7 mouse cellular contexts compared by ENCODE assay signal in genomic region chr13:80886664-80887210, GRCm38 (mm10). TPM values are rescaled to one million over a fixed set of nuclear protein-coding genes. Genes with fewer than 3 reads are reported as not detected.
DNase-seq lines count a peak whose midpoint lies in the region; ATAC-seq and TF ChIP-seq lines count a peak whose summit lies in the region.

No protein-coding gene starts in this region.

- peaks cover 6% of the 10 kb centered on the region for H3K4me1 ChIP-seq in testis, adult 2 months (ENCODE audit: control insufficient read depth, insufficient read depth, low read length)
- peaks cover 3% of the 10 kb centered on the region for H3K4me1 ChIP-seq in embryonic facial prominence, embryonic 14.5 days (ENCODE audit: control insufficient read depth, insufficient read depth, low read length)
- 0 out of 2 replicates have a peak, but pooled peaks cover 6% of the 10 kb centered on the region for H3K4me1 ChIP-seq in limb, embryonic 15.5 days
- no peaks in the 10 kb centered on the region for H3K4me1 ChIP-seq in stomach, embryonic 14.5 days (ENCODE audit: control insufficient read depth, insufficient read depth, low read length)

- no peaks in the 10 kb centered on the region for H3K9me3 ChIP-seq in embryonic facial prominence, embryonic 14.5 days (ENCODE audit: control insufficient read depth, low read length)
- H3K9me3 ChIP-seq in limb, embryonic 15.5 days, result no peaks in the 10 kb centered on the region
- no peaks in the 10 kb centered on the region for H3K9me3 ChIP-seq in stomach, embryonic 14.5 days (ENCODE audit: control insufficient read depth, low read depth, low read length)

- H3K27me3 ChIP-seq in testis, adult 2 months (ENCODE audit: control insufficient read depth, insufficient read depth, low read length), result no peaks in the 10 kb centered on the region
- no peaks in the 10 kb centered on the region for H3K27me3 ChIP-seq in embryonic facial prominence, embryonic 14.5 days (replicated peaks; ENCODE audit: control insufficient read depth, insufficient read depth, low read length)
- H3K27me3 ChIP-seq in limb, embryonic 15.5 days, result no peaks in the 10 kb centered on the region
- H3K27me3 ChIP-seq in stomach, embryonic 14.5 days (ENCODE audit: control insufficient read depth, insufficient read depth, low read length), result no peaks in the 10 kb centered on the region

- H3K4me2 ChIP-seq in embryonic facial prominence, embryonic 14.5 days (ENCODE audit: low read depth, low read length), result peak overlapping the region; percentile 64
- peak overlapping the region; percentile 52 for H3K4me2 ChIP-seq in limb, embryonic 15.5 days
- peak overlapping the region; percentile 56 for H3K4me2 ChIP-seq in stomach, embryonic 14.5 days (replicated peaks; ENCODE audit: low read depth, low read length)

- WGBS in embryonic facial prominence, embryonic 14.5 days, result 19% methylated on average over 6 of the region's 6 CpGs
- 12% methylated on average over 6 of the region's 6 CpGs for WGBS in limb, embryonic 15.5 days
- WGBS in stomach, embryonic 14.5 days, result 7% methylated on average over 6 of the region's 6 CpGs

- peak overlapping the region; percentile 95 for H3K4me3 ChIP-seq in testis, adult 2 months (ENCODE audit: control insufficient read depth, low read depth, low read length)
- peak overlapping the region; percentile 94 for H3K4me3 ChIP-seq in embryonic facial prominence, embryonic 14.5 days (ENCODE audit: low read depth, low read length)
- H3K4me3 ChIP-seq in limb, embryonic 15.5 days, result peak overlapping the region; percentile 88
- H3K4me3 ChIP-seq in stomach, embryonic 14.5 days (ENCODE audit: low read depth, low read length), result peak overlapping the region; percentile 92

- H3K36me3 ChIP-seq in testis, adult 2 months (ENCODE audit: control insufficient read depth, insufficient read depth, low read length), result no peaks in the 10 kb centered on the region; the same call in 1 of the 2 replicates
- H3K36me3 ChIP-seq in embryonic facial prominence, embryonic 14.5 days (ENCODE audit: control insufficient read depth, insufficient read depth, low read length), result peaks cover 32% of the 10 kb centered on the region
- peaks cover 24% of the 10 kb centered on the region for H3K36me3 ChIP-seq in limb, embryonic 15.5 days
- peaks cover 21% of the 10 kb centered on the region for H3K36me3 ChIP-seq in stomach, embryonic 14.5 days (ENCODE audit: control insufficient read depth, insufficient read depth, low read length)

- no peak for ATAC-seq in embryonic facial prominence, embryonic 14.5 days (ENCODE audit: low read depth)
- no peak for ATAC-seq in limb, embryonic 15.5 days (ENCODE audit: insufficient number of reproducible peaks, low FRiP score, low TSS enrichment, low read depth)
- no peak for ATAC-seq in stomach, embryonic 14.5 days (ENCODE audit: insufficient number of reproducible peaks, insufficient read depth, low FRiP score, low read depth)
- no peak for ATAC-seq in frontal cortex, adult (ENCODE audit: low TSS enrichment)

- DNase-seq in testis, postnatal 14 days (ENCODE audit: low spot score), result no peak
- peak; percentile 70 for DNase-seq in embryonic facial prominence, embryonic 14.5 days (ENCODE audit: low spot score)
- DNase-seq in layer of hippocampus, adult 9-10 months (ENCODE audit: low spot score), result no peak

- H3K9ac ChIP-seq in embryonic facial prominence, embryonic 14.5 days (ENCODE audit: low read depth, low read length), result peak overlapping the region; percentile 100
- H3K9ac ChIP-seq in limb, embryonic 15.5 days, result peak overlapping the region; percentile 100
- H3K9ac ChIP-seq in stomach, embryonic 14.5 days (replicated peaks; ENCODE audit: low read depth, low read length), result peak overlapping the region; percentile 83

- TF ChIP-seq POLR2A in testis, adult 2 months (IDR thresholded peaks at IDR 0.05; ENCODE audit: control insufficient read depth, low read depth, low read length), result no peak

- H3K27ac ChIP-seq in testis, adult 2 months (ENCODE audit: control insufficient read depth, insufficient read depth, low read depth, low read length), result peak overlapping the region; percentile 99
- H3K27ac ChIP-seq in embryonic facial prominence, embryonic 14.5 days (replicated peaks; ENCODE audit: low read depth, low read length), result peak overlapping the region; percentile 100
- H3K27ac ChIP-seq in limb, embryonic 15.5 days, result peak overlapping the region; percentile 100
- H3K27ac ChIP-seq in stomach, embryonic 14.5 days (ENCODE audit: low read length), result peak overlapping the region; percentile 100

- no peak for TF ChIP-seq CTCF in testis, adult 2 months (IDR thresholded peaks at IDR 0.05; ENCODE audit: control insufficient read depth, insufficient read depth, insufficient replicate concordance, low read depth, low read length)

RNA-seq across cellular contexts. Expression of gene Arrdc3, which starts 3.6 kb away (rescaled TPM):
- 69.6 and 76.3 TPM in 2 replicates for polyA plus RNA-seq in testis, adult 2 months (2012; rRNA removed)
- polyA plus RNA-seq in embryonic facial prominence, embryonic 14.5 days (2014; fragmentation: Nextera tagmentation; extraction: Ambion mirVana), result 44.2 and 74.4 TPM in 2 replicates
- 51.1 and 52.7 TPM in 2 replicates for polyA plus RNA-seq in limb, embryonic 15.5 days (2015; fragmentation: Nextera tagmentation; extraction: Ambion mirVana)
- polyA plus RNA-seq in stomach, embryonic 14.5 days (2014; fragmentation: Nextera tagmentation; extraction: Ambion mirVana), result 56.5 and 61.6 TPM in 2 replicates
